Mouse (Mus musculus) myocyte (in vitro differentiated cells): ENCODE results near the gene Dscaml1. TPM values are rescaled to one million over a fixed set of nuclear protein-coding genes. Genes with fewer than 3 reads are reported as not detected.

Source experiments
- H3K27me3 ChIP-seq: one replicate; pipeline ENCODE4 v1.6.1; 2011; ENCODE audit not compliant: control insufficient read depth, insufficient read depth, insufficient read length
- H3K36me3 ChIP-seq: one replicate; pipeline ENCODE4 v1.6.1; 2011; ENCODE audit not compliant: control insufficient read depth, insufficient read depth
- H3K4me2 ChIP-seq: one replicate; pipeline ENCODE4 v1.6.1; 2011; ENCODE audit warnings: low read depth, control low read depth
- H3K4me3 ChIP-seq: one replicate; pipeline ENCODE4 v1.5.1; 2011; ENCODE audit warnings: mild to moderate bottlenecking, control low read depth, moderate library complexity
- H3K79me2 ChIP-seq: one replicate; pipeline ENCODE4 v1.6.1; 2011; ENCODE audit not compliant: control insufficient read depth, insufficient read depth
- H3ac ChIP-seq: one replicate; pipeline ENCODE4 v1.6.1; 2011; ENCODE audit not compliant: control insufficient read depth, insufficient read length
- CEBPB ChIP-seq: IDR thresholded peaks from 2 replicates; pipeline ENCODE4 v1.6.1; 2011; ENCODE audit warnings: mild to moderate bottlenecking, moderate library complexity; ENCODE audit not compliant: poor library complexity, insufficient read depth, severe bottlenecking
- E2F4 ChIP-seq: IDR thresholded peaks from one replicate; pipeline ENCODE4 v1.6.1; 2011; ENCODE audit warnings: mild to moderate bottlenecking, control low read depth, moderate library complexity; ENCODE audit not compliant: insufficient read depth
- MAX ChIP-seq: IDR thresholded peaks from one replicate; pipeline ENCODE4 v1.6.1; 2011; ENCODE audit warnings: low read depth, mild to moderate bottlenecking, control low read depth
- MYOD1 ChIP-seq, 3 experiments: IDR thresholded peaks; one replicate each; pipeline ENCODE4 v1.6.1; 2011; ENCODE audit warnings: control low read depth in 2 of 3, low read depth in 2 of 3, mild to moderate bottlenecking in 2 of 3, moderate library complexity in 1 of 3; ENCODE audit not compliant: insufficient read length in 2 of 3, control insufficient read depth in 1 of 3
- MYOG ChIP-seq, 3 experiments: IDR thresholded peaks; one replicate each; pipeline ENCODE4 v1.6.1; 2011; ENCODE audit warnings: control low read depth in 2 of 3, low read depth in 2 of 3, mild to moderate bottlenecking in 2 of 3; ENCODE audit not compliant: insufficient read length in 2 of 3, control insufficient read depth in 1 of 3, insufficient read depth in 1 of 3
- POLR2A ChIP-seq: IDR thresholded peaks from one replicate; pipeline ENCODE4 v1.6.1; 2011; ENCODE audit warnings: low read depth, mild to moderate bottlenecking, control low read depth, moderate library complexity; ENCODE audit not compliant: insufficient read length
- POLR2AphosphoS2 ChIP-seq: IDR thresholded peaks from one replicate; pipeline ENCODE4 v1.6.1; 2011; ENCODE audit warnings: low read depth, control low read depth; ENCODE audit not compliant: insufficient read length
- REST ChIP-seq: IDR thresholded peaks from one replicate; pipeline ENCODE4 v1.6.1; 2011; ENCODE audit warnings: mild to moderate bottlenecking, control low read depth, moderate library complexity; ENCODE audit not compliant: insufficient read depth, insufficient read length
- SRF ChIP-seq: IDR thresholded peaks from one replicate; pipeline ENCODE4 v1.6.1; 2011; ENCODE audit warnings: low read depth; ENCODE audit not compliant: control insufficient read depth, insufficient read length
- TCF12 ChIP-seq: IDR thresholded peaks from one replicate; pipeline ENCODE4 v1.6.1; 2011; ENCODE audit warnings: mild to moderate bottlenecking, control low read depth; ENCODE audit not compliant: poor library complexity, insufficient read depth, severe bottlenecking
- TCF3 ChIP-seq: IDR thresholded peaks from one replicate; pipeline ENCODE4 v1.6.1; 2011; ENCODE audit warnings: low read depth, control low read depth; ENCODE audit not compliant: insufficient read length
- USF1 ChIP-seq: IDR thresholded peaks from one replicate; pipeline ENCODE4 v1.6.1; 2011; ENCODE audit warnings: low read depth, mild to moderate bottlenecking, control low read depth, moderate library complexity
- polyA plus RNA-seq: library from polyadenylated mRNA; unstranded; fragments of >200 nt; fragmentation: generic; extraction: Trizol; gene quantifications from one replicate; pipeline ENCODE4 v1.2.1, GENCODE M21; 2012; ENCODE audit warnings: missing spikeins

The Dscaml1 gene
- polyA plus RNA-seq, 1 experiment = not detected

GRCm38 (mm10) chr9:45517993-45518705, 91.7 kb downstream of the Dscaml1 start:
- no peak overlapping the region for H3ac ChIP-seq
- TF ChIP-seq MAX (no peak), SRF (no peak), CEBPB (no peak), TCF3 (no peak), TCF12 (no peak), POLR2A (no peak), MYOD1 (IDR thresholded peaks at IDR 0.05; ENCODE audit: control insufficient read depth in 1 of 3, insufficient read length in 2 of 3, low read depth in 2 of 3) (no peak), USF1 (no peak), MYOG (IDR thresholded peaks at IDR 0.05; ENCODE audit: control insufficient read depth in 1 of 3, insufficient read depth in 1 of 3, insufficient read length in 2 of 3, low read depth in 2 of 3) (no peak), POLR2AphosphoS2 (no peak), REST (no peak), E2F4 (no peak)
- peaks cover 33% of the 10 kb centered on the region for H3K27me3 ChIP-seq
- no peak overlapping the region for H3K4me2 ChIP-seq
- H3K36me3 ChIP-seq = no peaks in the 10 kb centered on the region
- no peaks in the 10 kb centered on the region for H3K79me2 ChIP-seq
- no peak overlapping the region for H3K4me3 ChIP-seq

GRCm38 (mm10) chr9:45519841-45520240, 93.4 kb downstream of the Dscaml1 start:
- Histone ChIP-seq H3K79me2 (no peaks in the 10 kb centered on the region), H3K4me2 (no peak overlapping the region), H3K27me3 (peaks cover 31% of the 10 kb centered on the region), H3K4me3 (no peak overlapping the region), H3K36me3 (no peaks in the 10 kb centered on the region), H3ac (no peak overlapping the region)
- TF ChIP-seq TCF3 (no peak), MAX (no peak), POLR2AphosphoS2 (no peak)

- Histone ChIP-seq H3K4me3 (no peak overlapping the region), H3K27me3 (peaks cover 30% of the 10 kb centered on the region), H3K4me2 (no peak overlapping the region), H3K36me3 (no peaks in the 10 kb centered on the region), H3K79me2 (no peaks in the 10 kb centered on the region), H3ac (no peak overlapping the region)
- TF ChIP-seq TCF3 (no peak), MYOG (IDR thresholded peaks at IDR 0.05; ENCODE audit: control insufficient read depth in 1 of 3, insufficient read depth in 1 of 3, insufficient read length in 2 of 3, low read depth in 2 of 3) (no peak), POLR2AphosphoS2 (no peak), TCF12 (no peak), E2F4 (no peak), POLR2A (no peak), MYOD1 (IDR thresholded peaks at IDR 0.05; ENCODE audit: control insufficient read depth in 1 of 3, insufficient read length in 2 of 3, low read depth in 2 of 3) (no peak), REST (no peak), CEBPB (no peak), USF1 (no peak), MAX (no peak), SRF (no peak)
These were observed 96.4 kb downstream of the Dscaml1 start for GRCm38 (mm10) chr9:45522866-45523265.

GRCm38 (mm10) chr9:45524505-45524904, 98.1 kb downstream of the Dscaml1 start:
- TF ChIP-seq CEBPB (no peak), REST (no peak), TCF12 (no peak), TCF3 (no peak), MYOD1 (IDR thresholded peaks at IDR 0.05; ENCODE audit: control insufficient read depth in 1 of 3, insufficient read length in 2 of 3, low read depth in 2 of 3) (no peak), POLR2AphosphoS2 (no peak), USF1 (no peak), MYOG (IDR thresholded peaks at IDR 0.05; ENCODE audit: control insufficient read depth in 1 of 3, insufficient read depth in 1 of 3, insufficient read length in 2 of 3, low read depth in 2 of 3) (no peak), E2F4 (no peak), POLR2A (no peak)
- Histone ChIP-seq H3K4me3 (no peak overlapping the region), H3ac (no peak overlapping the region), H3K36me3 (no peaks in the 10 kb centered on the region), H3K4me2 (no peak overlapping the region), H3K27me3 (peaks cover 17% of the 10 kb centered on the region), H3K79me2 (no peaks in the 10 kb centered on the region)

GRCm38 (mm10) chr9:45533253-45533652, 106.8 kb downstream of the Dscaml1 start:
- H3K36me3 ChIP-seq = no peaks in the 10 kb centered on the region
- no peak overlapping the region for H3K4me3 ChIP-seq
- H3ac ChIP-seq = no peak overlapping the region
- no peak overlapping the region for H3K4me2 ChIP-seq
- peaks cover 48% of the 10 kb centered on the region for H3K27me3 ChIP-seq
- no peaks in the 10 kb centered on the region for H3K79me2 ChIP-seq
- TF ChIP-seq TCF3 = no peak
- TF ChIP-seq MYOD1 (IDR thresholded peaks at IDR 0.05; ENCODE audit: control insufficient read depth in 1 of 3, insufficient read length in 2 of 3, low read depth in 2 of 3) = no peak
- no peak for TF ChIP-seq POLR2A
- TF ChIP-seq REST = no peak
- no peak for TF ChIP-seq MYOG (IDR thresholded peaks at IDR 0.05; ENCODE audit: control insufficient read depth in 1 of 3, insufficient read depth in 1 of 3, insufficient read length in 2 of 3, low read depth in 2 of 3)
- TF ChIP-seq MAX = no peak
- TF ChIP-seq CEBPB = no peak
- no peak for TF ChIP-seq USF1
- TF ChIP-seq TCF12 = no peak
- TF ChIP-seq POLR2AphosphoS2 = no peak
- TF ChIP-seq E2F4 = no peak
